Mouse (Mus musculus) CD4-positive, CD25-positive, alpha-beta regulatory T cell, adult 4 months (primary cell): Measurements from ENCODE around the gene Edar. TPM values are rescaled to one million over a fixed set of nuclear protein-coding genes. Genes with fewer than 3 reads are reported as not detected.

ENCODE experiments used
- ATAC-seq: one replicate; pipeline ENCODE4 v1.8.0; 2017
- polyA plus RNA-seq, 2 experiments: library from polyadenylated mRNA; unstranded; fragments of 100-300 nt; shearing (Covaris generic); gene quantifications; one replicate each; pipeline ENCODE4 v1.2.1; 2017

Gene Edar
- polyA plus RNA-seq, 2 experiments from 2014 or later = not detected

DNA sequence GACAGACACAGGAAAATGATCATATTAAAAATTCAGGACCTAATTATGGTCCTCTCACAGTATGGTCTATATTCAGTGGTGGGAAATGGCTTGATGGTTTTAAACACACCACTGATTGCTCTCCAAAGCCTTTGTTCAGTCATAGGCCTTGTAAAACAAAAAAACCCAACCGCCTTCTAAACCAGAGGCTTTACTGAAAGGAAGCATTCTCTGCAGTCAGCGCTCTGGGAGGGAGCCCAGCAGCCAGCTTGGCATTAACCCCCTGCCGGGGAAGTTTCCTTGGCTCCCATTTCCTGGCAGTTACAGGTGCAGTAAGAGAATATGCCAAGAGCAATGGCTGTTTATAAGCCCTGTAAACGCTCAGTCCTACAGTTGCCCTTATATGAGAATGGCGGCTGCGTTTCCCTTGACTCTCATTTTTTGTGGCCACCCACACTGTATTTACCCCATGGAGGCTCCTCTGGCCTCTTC, 74.0 kb downstream of the Edar start:
- ATAC-seq = no peak

- no peak for ATAC-seq
Observed at GRCm38 (mm10) chr10:58600983-58601382, 74.5 kb downstream of the Edar start.

DNA sequence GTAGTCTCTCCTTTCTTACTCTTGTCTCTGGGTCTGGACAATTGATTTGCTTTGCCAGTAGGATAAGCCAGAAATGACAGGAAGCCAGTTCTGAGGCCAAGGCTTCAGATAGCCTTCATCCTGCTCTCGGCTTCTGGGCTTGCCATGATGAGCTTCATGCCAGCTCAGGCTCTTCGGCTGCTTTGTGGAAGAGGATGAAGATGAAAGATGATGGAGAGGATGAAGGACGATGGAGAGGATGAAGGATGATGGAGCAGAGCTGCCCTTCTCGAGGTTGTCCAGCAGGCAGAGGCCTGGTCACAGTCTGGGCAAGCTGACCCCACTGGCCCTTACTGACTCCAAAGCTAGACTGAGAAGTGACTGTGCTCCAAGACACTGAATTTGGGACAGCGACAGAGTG, 75.3 kb downstream of the Edar start:
- ATAC-seq = no peak

DNA sequence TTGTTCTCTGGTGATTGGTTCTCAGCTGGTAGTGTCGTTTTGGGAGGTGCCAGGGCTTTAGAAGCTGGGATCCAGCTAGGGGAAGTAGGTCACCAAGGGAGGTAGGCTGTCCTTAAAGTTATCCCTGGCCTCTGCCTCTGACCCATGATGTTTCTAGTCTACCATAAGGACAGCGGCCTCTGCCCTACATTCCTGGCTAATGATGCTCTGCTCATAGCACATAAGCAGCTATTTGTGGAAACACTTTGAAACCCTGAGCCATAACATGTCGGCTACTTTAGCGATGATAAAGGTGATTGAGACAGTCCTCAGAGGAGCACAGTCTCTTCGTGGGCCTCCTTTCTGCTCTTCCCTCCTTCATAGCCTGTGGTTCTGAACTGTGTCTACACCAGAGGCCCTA, 79.6 kb downstream of the Edar start:
- no peak for ATAC-seq

- no peak for ATAC-seq
Observed at GRCm38 (mm10) chr10:58595197-58595596, 80.3 kb downstream of the Edar start.

GRCm38 (mm10) chr10:58594486-58594885, 81.0 kb downstream of the Edar start:
- ATAC-seq = no peak

GRCm38 (mm10) chr10:58585427-58586223, 89.8 kb downstream of the Edar start:
- ATAC-seq = no peak

DNA sequence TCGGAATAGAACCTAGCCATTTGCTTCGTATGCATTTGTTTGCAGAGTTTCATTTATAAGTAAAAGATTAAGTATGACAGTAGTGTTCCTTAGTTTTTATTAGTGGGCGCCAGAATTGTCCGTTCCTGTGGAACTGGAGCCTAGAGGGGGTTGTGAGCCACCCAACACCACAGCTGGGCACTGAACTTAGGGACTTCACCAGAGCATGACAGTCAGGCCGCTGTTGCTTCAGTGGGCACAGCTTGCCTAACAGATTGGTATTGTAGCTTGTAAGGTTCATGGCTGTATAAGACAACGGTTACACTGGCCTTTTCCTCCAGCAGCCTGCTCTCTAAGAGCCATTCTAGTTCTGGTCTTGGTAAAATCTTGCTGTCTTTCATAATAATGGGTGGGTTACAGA, 114.9 kb downstream of the Edar start:
- ATAC-seq = no peak

- ATAC-seq = no peak
Observed at GRCm38 (mm10) chr10:58559901-58560300, 115.6 kb downstream of the Edar start.

DNA sequence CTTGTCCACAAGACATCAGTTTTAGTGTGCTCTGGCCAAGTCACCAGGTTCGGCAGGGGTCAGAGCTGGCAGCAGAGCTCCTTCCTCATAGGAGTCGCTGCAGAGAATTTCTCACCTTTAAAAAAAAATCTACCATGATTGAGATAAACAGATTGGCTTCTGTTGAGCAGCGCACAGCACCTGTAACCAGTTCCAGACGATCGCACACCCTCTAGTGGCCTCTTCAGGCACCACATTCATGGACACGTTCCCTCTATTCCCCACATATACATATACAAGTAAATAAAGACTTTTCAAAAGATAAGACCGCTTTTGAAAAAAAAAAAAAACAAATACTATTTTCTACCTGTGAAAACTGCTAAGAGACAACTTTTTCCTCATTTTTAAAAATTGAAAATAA, 116.4 kb downstream of the Edar start:
- peak; percentile 77 for ATAC-seq

- no peak for ATAC-seq
Observed at GRCm38 (mm10) chr10:58554693-58555387, 120.6 kb downstream of the Edar start.

Other genes starting within 250 kb of the Edar start
- gene Ranbp2, start 228.7 kb downstream of the Edar start, polyA plus RNA-seq = 10 to 100 TPM; 23.0 to 25.5 TPM
- gene Ccdc138, start 177.7 kb downstream of the Edar start, polyA plus RNA-seq = 1 to 10 TPM; 2.7 to 4.4 TPM
- not detected for gene Gm17542, start 42.6 kb upstream of the Edar start, polyA plus RNA-seq
- not detected for gene Sh3rf3, start 137.7 kb upstream of the Edar start, polyA plus RNA-seq